Mouse (Mus musculus) right cerebral cortex, postnatal 25 days (tissue): ENCODE measurements around the gene Rpl27.
"Not testable (repeated sequence)": the region's sequence is repeated elsewhere in the genome, so short reads cannot be mapped to it uniquely, and the experiment has no call there.

ENCODE experiments used
- DNase-seq: peaks from one replicate; pipeline ENCODE4 v3.0.0; 2022

The Rpl27 gene

DNA sequence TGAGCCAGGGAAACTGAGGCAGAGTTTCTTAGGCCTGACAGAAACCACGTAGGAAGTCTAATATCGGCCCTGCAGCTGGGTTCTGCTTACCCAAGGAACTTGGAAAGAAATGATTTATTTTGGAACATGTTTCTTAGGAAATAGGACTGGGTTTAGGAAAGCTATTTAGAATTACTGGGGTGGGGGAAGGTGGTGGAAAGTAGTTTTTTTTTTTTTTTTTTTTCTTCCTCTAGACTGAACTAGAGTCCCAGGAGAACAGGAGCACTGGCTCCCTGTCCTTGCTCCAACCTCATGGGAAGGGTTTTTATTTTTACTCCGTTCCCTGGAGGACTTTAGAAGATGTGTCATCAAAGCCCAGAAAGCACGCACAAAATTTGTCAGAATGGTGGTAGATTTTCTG is 27.1 kb downstream of the Rpl27 start:
- DNase-seq = no peak

- no peak for DNase-seq
Measured at GRCm38 (mm10) chr11:101470206-101470605, 28.1 kb downstream of the Rpl27 start.

DNA sequence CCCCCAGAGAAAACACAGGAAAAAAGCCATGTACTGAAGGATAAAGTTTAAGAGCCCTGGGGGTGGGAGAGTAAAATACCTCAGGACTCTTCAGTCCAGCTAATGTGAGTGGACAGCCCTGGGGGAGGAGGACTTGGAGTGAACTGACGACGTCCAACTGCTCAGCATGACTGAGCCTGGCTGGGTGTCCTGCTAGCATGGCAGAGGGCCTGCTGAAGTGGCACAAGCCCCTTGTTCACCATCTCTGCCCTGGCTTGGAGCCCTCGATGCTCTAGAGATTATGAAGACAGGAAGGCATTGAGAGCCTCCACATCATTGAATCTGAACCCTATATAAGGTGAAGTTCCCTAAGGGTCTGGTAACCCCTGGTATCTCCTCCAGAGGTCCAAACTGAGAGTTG is 29.8 kb downstream of the Rpl27 start:
- DNase-seq = no peak

GRCm38 (mm10) chr11:101472336-101472735 is 30.2 kb downstream of the Rpl27 start:
- DNase-seq = no peak

GRCm38 (mm10) chr11:101473686-101474085 is 31.6 kb downstream of the Rpl27 start:
- not testable (repeated sequence) for DNase-seq

DNA sequence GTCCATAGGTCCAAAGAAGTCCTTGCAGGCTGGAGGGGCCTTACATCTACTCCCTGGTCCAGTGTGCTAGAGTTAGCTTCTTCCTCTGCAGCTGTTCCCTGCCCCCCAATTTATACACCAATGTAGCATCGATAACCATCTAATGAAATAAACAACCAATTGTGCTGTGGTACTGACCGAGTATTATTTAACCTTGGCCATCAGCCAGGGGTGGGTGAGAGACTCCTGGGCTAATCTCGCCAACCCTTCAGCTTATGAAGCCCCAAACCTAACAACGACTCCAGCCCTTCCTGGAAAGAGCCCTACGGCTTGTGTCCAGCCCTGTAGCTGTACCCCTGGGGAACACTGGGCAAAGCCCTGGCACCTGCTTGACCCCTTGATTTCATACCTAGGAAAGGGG is 32.2 kb downstream of the Rpl27 start:
- no peak for DNase-seq

- not testable (repeated sequence) for DNase-seq
Measured at GRCm38 (mm10) chr11:101476361-101476760, 34.3 kb downstream of the Rpl27 start.

GRCm38 (mm10) chr11:101477194-101477551 is 35.1 kb downstream of the Rpl27 start:
- no peak for DNase-seq

GRCm38 (mm10) chr11:101477552-101478211 is 35.6 kb downstream of the Rpl27 start:
- DNase-seq = no peak

DNA sequence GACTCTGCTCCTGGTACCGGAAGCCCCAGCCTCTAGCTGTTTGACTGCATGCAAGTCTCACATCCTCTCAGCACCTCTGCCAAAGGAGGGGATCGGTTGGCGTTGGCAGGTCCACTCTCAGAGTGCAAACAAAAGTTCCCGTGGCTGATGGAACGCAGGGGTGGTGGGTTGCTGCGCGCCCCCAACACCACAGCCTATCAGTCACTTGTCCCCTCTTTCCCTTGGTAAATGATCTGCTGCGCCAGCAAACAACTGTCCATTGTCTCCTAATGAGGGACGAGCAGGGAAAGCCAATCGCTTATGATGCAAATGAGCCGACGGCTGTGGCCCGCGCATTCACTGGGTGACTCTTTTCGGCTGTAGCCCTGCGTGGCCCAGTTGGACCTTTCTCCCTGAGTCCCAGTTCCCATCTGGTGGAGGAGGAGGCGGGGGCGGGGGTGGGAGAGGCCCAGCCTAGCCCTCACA is 37.1 kb downstream of the Rpl27 start:
- no peak for DNase-seq

DNA sequence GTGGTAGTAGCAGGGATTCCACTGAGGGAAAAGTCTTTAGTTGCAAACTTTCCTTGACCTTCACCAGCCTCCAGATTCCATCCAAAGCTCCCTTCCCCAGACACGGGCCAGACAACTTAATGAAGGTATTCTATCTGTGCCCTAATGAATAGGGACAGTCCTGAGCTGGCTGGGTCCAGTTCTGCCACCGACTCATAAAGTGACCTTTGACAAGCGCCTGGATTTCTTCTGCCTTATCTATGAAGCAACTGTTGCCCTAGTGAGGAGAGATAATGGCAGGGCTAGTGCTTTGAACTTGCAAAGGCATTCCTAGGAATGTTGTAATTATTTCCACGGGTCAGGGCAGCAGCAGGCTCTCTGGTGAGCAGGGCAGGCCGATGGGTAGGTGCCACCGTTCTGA is 38.8 kb downstream of the Rpl27 start:
- DNase-seq = no peak

DNA sequence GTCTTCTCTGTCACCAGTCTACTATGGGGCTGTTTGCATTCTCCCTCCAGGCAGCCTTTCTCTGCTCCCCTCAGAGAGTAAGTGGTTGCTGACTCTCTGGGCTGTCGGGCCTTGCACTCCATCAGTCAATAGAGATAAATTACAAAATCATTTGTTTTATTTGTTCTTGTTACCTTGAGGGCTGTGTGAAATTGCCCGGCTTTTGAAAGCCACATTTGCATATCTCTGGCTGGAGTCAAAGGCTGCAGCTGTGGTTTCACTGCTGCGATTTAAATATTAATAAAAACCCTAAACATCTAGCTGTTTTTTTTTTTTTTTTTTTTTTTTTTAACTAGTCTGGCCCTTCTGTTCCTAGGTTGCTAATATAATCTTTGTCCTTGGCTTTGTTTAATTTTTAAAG is 41.7 kb downstream of the Rpl27 start:
- DNase-seq = no peak

DNA sequence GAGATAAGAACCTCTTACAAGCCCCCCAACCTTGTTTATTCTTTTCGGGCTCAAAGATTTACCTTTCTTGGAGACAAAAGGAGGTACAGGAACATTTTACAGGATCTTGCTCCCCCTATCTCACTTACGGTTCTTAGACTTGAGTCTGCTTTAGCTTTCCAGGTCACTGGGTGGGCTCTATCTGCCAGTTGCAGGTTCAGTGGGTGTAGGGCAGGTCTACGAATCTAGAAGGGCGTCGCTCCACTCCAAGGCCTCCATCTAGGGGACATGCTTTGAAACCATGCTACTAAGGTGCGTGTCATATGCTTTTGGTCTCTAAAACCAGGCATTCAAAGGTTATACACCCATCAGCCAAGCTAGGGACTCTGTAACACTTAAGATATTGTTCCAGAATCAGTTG is 42.1 kb downstream of the Rpl27 start:
- DNase-seq = no peak

- no peak for DNase-seq
Measured at GRCm38 (mm10) chr11:101484814-101485213, 42.7 kb downstream of the Rpl27 start.

DNA sequence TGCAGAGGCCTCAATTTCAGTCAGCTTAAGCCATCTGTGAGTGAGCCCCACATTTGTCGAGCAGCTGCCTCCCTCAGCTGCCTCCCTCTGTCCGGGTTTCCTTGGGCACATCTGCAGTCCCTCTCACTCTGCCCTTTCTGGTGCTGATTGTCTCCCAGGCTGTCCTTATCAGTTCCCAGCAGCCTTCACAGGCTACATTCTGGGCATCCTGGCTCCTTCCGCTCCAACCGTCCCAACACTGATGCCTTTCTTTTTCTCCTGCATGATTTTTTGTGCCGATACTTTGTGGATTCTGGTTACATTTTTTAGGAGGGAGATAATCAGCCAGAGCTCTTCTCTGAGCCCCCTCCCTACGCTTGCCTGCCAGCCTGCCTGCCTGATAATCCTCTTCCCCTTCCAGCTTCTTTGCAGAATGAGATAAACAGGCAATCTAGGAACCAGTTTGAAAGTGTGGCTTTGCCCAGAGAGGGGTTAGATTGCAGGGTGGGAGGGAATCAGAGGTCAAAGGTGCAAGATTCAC is 43.5 kb downstream of the Rpl27 start:
- DNase-seq = no peak

- no peak for DNase-seq
Measured at GRCm38 (mm10) chr11:101486126-101486525, 44.0 kb downstream of the Rpl27 start.
